In the genomic region with DNA sequence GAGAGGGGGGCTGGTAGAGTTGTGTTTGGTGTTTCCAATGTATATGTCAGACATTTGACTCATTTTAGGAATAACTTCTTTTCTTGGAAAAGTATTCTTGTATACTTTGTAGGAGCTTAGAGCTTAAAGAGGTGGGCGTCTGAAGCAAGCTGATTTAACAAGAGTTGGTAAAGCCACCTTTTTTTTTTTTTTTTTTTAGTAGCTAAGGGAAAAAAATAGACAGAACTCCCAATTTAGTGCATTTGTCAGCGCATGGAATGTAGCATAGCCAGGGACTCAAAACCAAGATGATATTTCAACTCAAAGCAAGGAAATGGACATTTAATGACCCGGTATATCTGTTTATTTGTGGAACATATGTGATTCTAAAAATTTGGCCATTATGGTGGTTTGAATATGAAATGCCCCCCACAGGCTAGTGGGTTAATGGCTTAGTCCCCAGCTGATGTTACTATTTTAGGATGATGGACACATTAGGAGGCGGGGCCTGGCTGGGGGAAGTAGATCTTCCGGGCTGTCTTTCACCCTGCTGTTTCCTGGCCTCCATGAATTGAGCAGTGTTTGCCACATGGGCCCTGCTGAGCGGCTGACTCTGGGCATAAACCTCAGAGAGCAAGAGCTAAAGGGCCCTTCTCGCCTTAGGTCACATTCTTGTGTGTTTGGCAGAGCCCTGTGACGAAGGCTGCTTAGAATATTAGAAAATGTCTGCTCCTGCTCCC, we compare ENCODE assay signal across 10 mouse cellular contexts. TPM values are rescaled to one million over a fixed set of nuclear protein-coding genes. Genes with fewer than 3 reads are reported as not detected.
DNase-seq lines count a peak whose midpoint lies in the region; ATAC-seq and TF ChIP-seq lines count a peak whose summit lies in the region.
"Had no signal": no experiment of that assay in that cellular context is flagged by ENCODE, and none has a peak within 500 bp of the region (broad histone marks: within the 10 kb centered on the region; RNA-seq: fewer than 3 reads in every experiment).

No protein-coding gene starts in this region.

- peak; percentile 33; the same call in 1 of the 2 replicates for ATAC-seq in granulocyte monocyte progenitor cell, adult 5-6 weeks (replicated peaks; ENCODE audit: poor library complexity, severe bottlenecking)

- peak overlapping the region; percentile 84 for H3K27ac ChIP-seq in layer of hippocampus, adult 2 months
- no peak overlapping the region for H3K27ac ChIP-seq in thymus, adult 2 months (ENCODE audit: control insufficient read depth, insufficient read depth, low read length)

- no peak overlapping the region for H3K4me3 ChIP-seq in layer of hippocampus, adult 2 months
- H3K4me3 ChIP-seq in thymus, adult 2 months (ENCODE audit: control insufficient read depth, insufficient read depth, low read length), result no peak overlapping the region

- no peak for TF ChIP-seq CTCF in layer of hippocampus, adult 2 months (conservative IDR thresholded peaks at IDR 0.05)
- no peak for TF ChIP-seq CTCF in thymus, adult 2 months (IDR thresholded peaks at IDR 0.05; ENCODE audit: borderline replicate concordance, control insufficient read depth, extremely low read depth, insufficient read depth, low read length, poor library complexity)

- 66% methylated on average over 8 of the region's 8 CpGs for WGBS in thymus, adult 2 months

- H3K36me3 ChIP-seq in thymus, adult 2 months (ENCODE audit: control insufficient read depth, insufficient read depth, low read length), result no peaks in the 10 kb centered on the region

- no peak for DNase-seq in layer of hippocampus, adult 2 months (ENCODE audit: low spot score in 2 of 2)
- DNase-seq in layer of hippocampus, adult 9-11 months, result no peak
- peak; percentile 29 for DNase-seq in NIH3T3 (ENCODE audit: low read depth)
- DNase-seq in cerebellum, adult 18-20 months, result peak; percentile 75 to 81
- no peak for DNase-seq in kidney, adult 8-10 months
- DNase-seq in thymus, adult 2 months, result no peak
- no peak for DNase-seq in layer of hippocampus, adult 9-10 months (ENCODE audit: low spot score)
- DNase-seq: kidney, adult 9 months had no signal

- no peak for TF ChIP-seq POLR2A in thymus, adult 2 months (IDR thresholded peaks at IDR 0.05; ENCODE audit: control insufficient read depth, extremely low read depth, insufficient read depth, low read length, poor library complexity)

- no peaks in the 10 kb centered on the region for H3K4me1 ChIP-seq in thymus, adult 2 months (replicated peaks; ENCODE audit: control insufficient read depth, insufficient read depth, low read length)

- H3K27me3 ChIP-seq in thymus, adult 2 months (ENCODE audit: control insufficient read depth, insufficient read depth, low read length), result no peaks in the 10 kb centered on the region
- H3K27me3 ChIP-seq: CH12.LX had no signal

RNA-seq across cellular contexts. Expression of gene Adam23, which starts 12.3 kb away (rescaled TPM):
- total RNA-seq in layer of hippocampus, adult 2 months (2021), result 100 to 1,000 TPM; 129 to 131 TPM
- total RNA-seq in granulocyte monocyte progenitor cell, adult 5-6 weeks (2014; fragmentation: Nextera tagmentation), result not detected in 2 replicates
- total RNA-seq in granulocyte monocyte progenitor cell, adult 5-6 weeks (2017), result not detected in 2 replicates
- polyA plus RNA-seq in thymus, adult 2 months (2012; rRNA removed), result 6.1 and 7.1 TPM in 2 replicates
- total RNA-seq: CH12.LX had no signal

Comparison
In these comparisons a context has a peak if more than half of its experiments do, and no peak if none do; other contexts are left out.
1. DNase-seq: peak in NIH3T3 (single experiment) and cerebellum, adult 18-20 months (2 of 2); none in layer of hippocampus, adult 2 months (0 of 2), layer of hippocampus, adult 9-11 months (single experiment), kidney, adult 8-10 months (0 of 2), thymus, adult 2 months (single experiment) and layer of hippocampus, adult 9-10 months (single experiment).
2. RNA of gene Adam23, which starts 12.3 kb away (total RNA-seq): 129 to 131 TPM in layer of hippocampus, adult 2 months; not detected in granulocyte monocyte progenitor cell, adult 5-6 weeks; every median in the first group is over 100 times any median in the second.